ENCODE assay signal across 16 mouse cellular contexts in genomic region chr4:155274851-155275250, GRCm38 (mm10). TPM values are rescaled to one million over a fixed set of nuclear protein-coding genes. Genes with fewer than 3 reads are reported as not detected.
DNase-seq lines count a peak whose midpoint lies in the region; ATAC-seq and TF ChIP-seq lines count a peak whose summit lies in the region.
"Had no signal": no experiment of that assay in that cellular context is flagged by ENCODE, and none has a peak within 500 bp of the region (broad histone marks: within the 10 kb centered on the region; RNA-seq: fewer than 3 reads in every experiment).

No protein-coding gene starts in this region.

- peak; percentile 69 for DNase-seq in lung, embryonic 14.5 days
- DNase-seq in lung, postnatal 14 days = no peak
- DNase-seq in limb, embryonic 14.5 days (ENCODE audit: low spot score) = no peak
- no peak for DNase-seq in thymus, adult 18-20 months
- DNase-seq: adrenal gland, postnatal 36 days; cerebellum, adult 9-11 months; heart, adult 2 months; kidney, adult 8-10 months; lung, adult 18-20 months; thymus, postnatal 14 days had no signal

- no peak overlapping the region for H3K4me2 ChIP-seq in heart, embryonic 13.5 days
- H3K4me2 ChIP-seq in heart, embryonic 11.5 days = no peak overlapping the region
- no peak overlapping the region for H3K4me2 ChIP-seq in lung, embryonic 14.5 days
- H3K4me2 ChIP-seq in embryonic facial prominence, embryonic 12.5 days (replicated peaks) = no peak overlapping the region
- no peak overlapping the region for H3K4me2 ChIP-seq in limb, embryonic 14.5 days (replicated peaks; ENCODE audit: low read depth, low read length, severe bottlenecking)

- no peak for TF ChIP-seq CTCF in lung, embryonic 14.5 days (IDR thresholded peaks at IDR 0.05; ENCODE audit: low read depth)

- H3K36me3 ChIP-seq in heart, embryonic 13.5 days = no peaks in the 10 kb centered on the region
- no peaks in the 10 kb centered on the region for H3K36me3 ChIP-seq in heart, embryonic 11.5 days (ENCODE audit: control insufficient read depth, insufficient read depth, low read length)
- H3K36me3 ChIP-seq in lung, embryonic 14.5 days (ENCODE audit: insufficient read depth) = no peaks in the 10 kb centered on the region
- H3K36me3 ChIP-seq in embryonic facial prominence, embryonic 12.5 days = no peaks in the 10 kb centered on the region
- no peaks in the 10 kb centered on the region for H3K36me3 ChIP-seq in limb, embryonic 14.5 days (ENCODE audit: control insufficient read depth, insufficient read depth, low read length)
- H3K36me3 ChIP-seq: forebrain, embryonic 10.5 days had no signal

- TF ChIP-seq POLR2A in limb, embryonic 14.5 days (IDR thresholded peaks at IDR 0.05; ENCODE audit: borderline replicate concordance, extremely low read depth, insufficient read depth, insufficient read length) = no peak

- no peaks in the 10 kb centered on the region for H3K27me3 ChIP-seq in heart, embryonic 13.5 days (replicated peaks)
- no peaks in the 10 kb centered on the region; the same call in 1 of the 2 replicates for H3K27me3 ChIP-seq in heart, embryonic 11.5 days (ENCODE audit: control insufficient read depth, insufficient read depth, low read length)
- no peaks in the 10 kb centered on the region for H3K27me3 ChIP-seq in lung, embryonic 14.5 days (ENCODE audit: insufficient read depth, low read length)
- H3K27me3 ChIP-seq in embryonic facial prominence, embryonic 12.5 days = no peaks in the 10 kb centered on the region
- no peaks in the 10 kb centered on the region for H3K27me3 ChIP-seq in limb, embryonic 14.5 days (ENCODE audit: control insufficient read depth, insufficient read depth, low read length)

- peaks cover 9% of the 10 kb centered on the region for H3K4me1 ChIP-seq in heart, embryonic 13.5 days
- no peaks in the 10 kb centered on the region for H3K4me1 ChIP-seq in heart, embryonic 11.5 days (ENCODE audit: control insufficient read depth, insufficient read depth, low read length)
- peaks cover 4% of the 10 kb centered on the region; the same call in 1 of the 2 replicates for H3K4me1 ChIP-seq in lung, embryonic 14.5 days (ENCODE audit: insufficient read depth)
- peaks cover 28% of the 10 kb centered on the region for H3K4me1 ChIP-seq in embryonic facial prominence, embryonic 12.5 days
- H3K4me1 ChIP-seq in limb, embryonic 14.5 days (ENCODE audit: control insufficient read depth, insufficient read depth, low read length) = peaks cover 13% of the 10 kb centered on the region

- 55% methylated on average over 3 of the region's 3 CpGs for WGBS in heart, embryonic 13.5 days
- 66% methylated on average over 3 of the region's 3 CpGs for WGBS in heart, embryonic 11.5 days (ENCODE audit: insufficient replicate concordance)
- 34% methylated on average over 3 of the region's 3 CpGs for WGBS in lung, embryonic 14.5 days
- 58% methylated on average over 3 of the region's 3 CpGs for WGBS in embryonic facial prominence, embryonic 12.5 days
- 30% methylated on average over 3 of the region's 3 CpGs for WGBS in limb, embryonic 14.5 days

- H3K9me3 ChIP-seq in heart, embryonic 13.5 days = no peaks in the 10 kb centered on the region
- H3K9me3 ChIP-seq in heart, embryonic 11.5 days (replicated peaks; ENCODE audit: control insufficient read depth, low read length) = no peaks in the 10 kb centered on the region
- H3K9me3 ChIP-seq in lung, embryonic 14.5 days (ENCODE audit: low read depth, low read length) = no peaks in the 10 kb centered on the region
- H3K9me3 ChIP-seq in embryonic facial prominence, embryonic 12.5 days = no peaks in the 10 kb centered on the region
- H3K9me3 ChIP-seq in limb, embryonic 14.5 days (ENCODE audit: control insufficient read depth, low read length) = no peaks in the 10 kb centered on the region
- H3K9me3 ChIP-seq: forebrain, embryonic 10.5 days had no signal

- H3K9ac ChIP-seq in heart, embryonic 13.5 days = 0 out of 2 replicates have a peak overlapping the region, but pooled peaks have one; percentile 15
- no peak overlapping the region for H3K9ac ChIP-seq in heart, embryonic 11.5 days (ENCODE audit: low read depth, low read length)
- no peak overlapping the region for H3K9ac ChIP-seq in lung, embryonic 14.5 days
- H3K9ac ChIP-seq in embryonic facial prominence, embryonic 12.5 days = no peak overlapping the region
- H3K9ac ChIP-seq in limb, embryonic 14.5 days (ENCODE audit: low read depth, low read length, severe bottlenecking) = no peak overlapping the region

- no peak overlapping the region for H3K4me3 ChIP-seq in heart, embryonic 13.5 days
- no peak overlapping the region for H3K4me3 ChIP-seq in heart, embryonic 11.5 days (ENCODE audit: low read depth, low read length)
- H3K4me3 ChIP-seq in lung, embryonic 14.5 days (ENCODE audit: low read depth, low read length) = no peak overlapping the region
- no peak overlapping the region for H3K4me3 ChIP-seq in embryonic facial prominence, embryonic 12.5 days
- H3K4me3 ChIP-seq in limb, embryonic 14.5 days (replicated peaks; ENCODE audit: low read length) = no peak overlapping the region
- H3K4me3 ChIP-seq: forebrain, embryonic 10.5 days; heart, adult 2 months had no signal

- no peak for ATAC-seq in heart, embryonic 13.5 days (ENCODE audit: extremely low read depth, insufficient number of reproducible peaks, low FRiP score, low TSS enrichment)
- no peak for ATAC-seq in heart, embryonic 11.5 days (replicated peaks; ENCODE audit: insufficient number of reproducible peaks, low FRiP score, low TSS enrichment)
- no peak for ATAC-seq in lung, embryonic 14.5 days (ENCODE audit: insufficient read depth)
- no peak for ATAC-seq in embryonic facial prominence, embryonic 12.5 days (ENCODE audit: insufficient number of reproducible peaks, insufficient read depth, low FRiP score, low TSS enrichment)
- no peak for ATAC-seq in limb, embryonic 14.5 days (ENCODE audit: low FRiP score, low read depth)
- ATAC-seq: activated CD4-positive, CD25-positive, alpha-beta regulatory T cell, adult 4 months; CD4-positive, CD25-positive, alpha-beta regulatory T cell, adult 4 months had no signal

- H3K27ac ChIP-seq in heart, embryonic 13.5 days (replicated peaks) = 0 out of 2 replicates have a peak overlapping the region, but pooled peaks have one; percentile 8
- H3K27ac ChIP-seq in heart, embryonic 11.5 days (ENCODE audit: low read depth, low read length) = no peak overlapping the region
- no peak overlapping the region for H3K27ac ChIP-seq in lung, embryonic 14.5 days (ENCODE audit: low read depth)
- H3K27ac ChIP-seq in embryonic facial prominence, embryonic 12.5 days = peak overlapping the region; percentile 41; the same call in 1 of the 2 replicates
- H3K27ac ChIP-seq in limb, embryonic 14.5 days (replicated peaks; ENCODE audit: low read depth, low read length) = peak overlapping the region; percentile 46; the same call in 1 of the 2 replicates
- H3K27ac ChIP-seq: forebrain, embryonic 10.5 days; heart, adult 2 months had no signal

RNA-seq across cellular contexts. Expression of gene Faap20, which starts 25.2 kb away (rescaled TPM):
- 63.2 and 71.1 TPM in 2 replicates for polyA plus RNA-seq in heart, embryonic 13.5 days (2015; fragmentation: Nextera tagmentation; extraction: Ambion mirVana)
- polyA plus RNA-seq in heart, embryonic 11.5 days (2014; fragmentation: Nextera tagmentation; extraction: Ambion mirVana) = 64.9 and 66.8 TPM in 2 replicates
- polyA plus RNA-seq in lung, embryonic 14.5 days (2014; fragmentation: Nextera tagmentation; extraction: Ambion mirVana) = 81.2 and 83.9 TPM in 2 replicates
- 85.1 and 87.4 TPM in 2 replicates for polyA plus RNA-seq in embryonic facial prominence, embryonic 12.5 days (2016; fragmentation: Nextera tagmentation; extraction: Ambion mirVana)
- polyA plus RNA-seq in limb, embryonic 14.5 days (2012; rRNA removed) = 64.6 and 85.1 TPM in 2 replicates
- 72.5 and 84.8 TPM in 2 replicates for polyA plus RNA-seq in limb, embryonic 14.5 days (2014; fragmentation: Nextera tagmentation; extraction: Ambion mirVana)

RNA-seq across cellular contexts. Expression of gene Ski, which starts 52.5 kb away (rescaled TPM):
- polyA plus RNA-seq in heart, embryonic 13.5 days (2015; fragmentation: Nextera tagmentation; extraction: Ambion mirVana) = 10.1 and 10.2 TPM in 2 replicates
- polyA plus RNA-seq in heart, embryonic 11.5 days (2014; fragmentation: Nextera tagmentation; extraction: Ambion mirVana) = 14.6 and 14.8 TPM in 2 replicates
- 23.7 and 25.8 TPM in 2 replicates for polyA plus RNA-seq in lung, embryonic 14.5 days (2014; fragmentation: Nextera tagmentation; extraction: Ambion mirVana)
- polyA plus RNA-seq in embryonic facial prominence, embryonic 12.5 days (2016; fragmentation: Nextera tagmentation; extraction: Ambion mirVana) = 16.8 and 17.7 TPM in 2 replicates
- polyA plus RNA-seq in limb, embryonic 14.5 days (2012; rRNA removed) = 88.7 and 109 TPM in 2 replicates
- polyA plus RNA-seq in limb, embryonic 14.5 days (2014; fragmentation: Nextera tagmentation; extraction: Ambion mirVana) = 44.0 and 47.5 TPM in 2 replicates

Comparison
In these comparisons a context has a peak if more than half of its experiments do, and no peak if none do; other contexts are left out.
1. H3K27ac ChIP-seq: peak in heart, embryonic 13.5 days (single experiment), embryonic facial prominence, embryonic 12.5 days (single experiment) and limb, embryonic 14.5 days (single experiment); none in heart, embryonic 11.5 days (single experiment) and lung, embryonic 14.5 days (single experiment).